Comparison of ENCODE assay signal across 22 mouse cellular contexts in genomic region chr5:63925035-63925628, GRCm38 (mm10).
"Had no signal": no experiment of that assay in that cellular context is flagged by ENCODE, and none has a peak within 500 bp of the region (broad histone marks: within the 10 kb centered on the region; RNA-seq: fewer than 3 reads in every experiment).

No protein-coding gene starts in this region.

- H3K9ac ChIP-seq: limb, embryonic 13.5 days; liver, embryonic 12.5 days; liver, embryonic 15.5 days; lung, embryonic 15.5 days; midbrain, embryonic 13.5 days; neural tube, embryonic 13.5 days had no signal

- DNase-seq: kidney, adult 9 months; layer of hippocampus, adult 9-11 months; liver; lung, adult 18-20 months; lung, postnatal 10 days; lung, postnatal 36 days; right cerebral cortex, postnatal 4 days; thymus, adult 2 months; thymus, postnatal 14 days; thymus, postnatal 4 days had no signal

- H3K27me3 ChIP-seq: limb, embryonic 13.5 days; liver, embryonic 12.5 days; liver, embryonic 15.5 days; lung, embryonic 15.5 days; midbrain, embryonic 13.5 days; neural tube, embryonic 13.5 days had no signal

- H3K4me2 ChIP-seq: limb, embryonic 13.5 days; liver, embryonic 12.5 days; liver, embryonic 15.5 days; lung, embryonic 15.5 days; midbrain, embryonic 13.5 days; neural tube, embryonic 13.5 days had no signal

- H3K9me3 ChIP-seq: limb, embryonic 10.5 days; limb, embryonic 13.5 days; liver, embryonic 12.5 days; liver, embryonic 15.5 days; lung, embryonic 15.5 days; midbrain, embryonic 13.5 days; neural tube, embryonic 13.5 days had no signal

- H3K4me3 ChIP-seq: layer of hippocampus, adult 2 months; limb, embryonic 10.5 days; limb, embryonic 13.5 days; liver, embryonic 12.5 days; liver, embryonic 15.5 days; lung, embryonic 15.5 days; midbrain, embryonic 13.5 days; myocyte; neural tube, embryonic 13.5 days had no signal

- H3K4me1 ChIP-seq: liver, embryonic 12.5 days; liver, embryonic 15.5 days; lung, embryonic 15.5 days; midbrain, embryonic 13.5 days; neural tube, embryonic 13.5 days had no signal

- H3K27ac ChIP-seq: kidney, postnatal 0 days; layer of hippocampus, adult 2 months; limb, embryonic 10.5 days; limb, embryonic 13.5 days; liver, embryonic 12.5 days; liver, embryonic 15.5 days; lung, embryonic 15.5 days; midbrain, embryonic 13.5 days; neural tube, embryonic 13.5 days; stomach, postnatal 0 days had no signal

- ATAC-seq: liver, embryonic 12.5 days; midbrain, embryonic 13.5 days; midbrain, embryonic 16.5 days had no signal
